Mouse (Mus musculus) heart, embryonic 11.5 days (tissue): ENCODE data around the gene Ccdc136. TPM values are rescaled to one million over a fixed set of nuclear protein-coding genes. Genes with fewer than 3 reads are reported as not detected.
A peak's percentile ranks its signal among the peaks of the same experiment; 100 is the strongest.

Experiments
- ATAC-seq: fragments of 200-750 bp; cut with Nextera tagmentation; replicated peaks from 2 replicates; pipeline ENCODE4 v1.8.0; 2017; ENCODE audit warnings: moderate library complexity; ENCODE audit not compliant: insufficient number of reproducible peaks, low FRiP score, low TSS enrichment
- H3K27ac ChIP-seq: fragments of 300-500 bp; sonication (generic); 2 replicates; pipeline ENCODE4 v1.5.1; 2014; ENCODE audit warnings: mild to moderate bottlenecking, low read depth, low read length
- H3K27me3 ChIP-seq: fragments of 300-500 bp; sonication (generic); 2 replicates; pipeline ENCODE4 v1.6.1; 2014; ENCODE audit warnings: mild to moderate bottlenecking, low read length, mixed read lengths; ENCODE audit not compliant: control insufficient read depth, insufficient read depth
- H3K36me3 ChIP-seq: fragments of 300-500 bp; sonication (generic); 2 replicates; pipeline ENCODE4 v1.6.1; 2014; ENCODE audit warnings: mild to moderate bottlenecking, low read length, moderate library complexity, mixed read lengths; ENCODE audit not compliant: control insufficient read depth, insufficient read depth
- H3K4me1 ChIP-seq: fragments of 300-500 bp; sonication (generic); 2 replicates; pipeline ENCODE4 v1.6.1; 2014; ENCODE audit warnings: low read length; ENCODE audit not compliant: control insufficient read depth, insufficient read depth
- H3K4me2 ChIP-seq: fragments of 300-500 bp; sonication (generic); 2 replicates; pipeline ENCODE4 v1.6.1; 2014; ENCODE audit warnings: mild to moderate bottlenecking, moderate library complexity
- H3K4me3 ChIP-seq: fragments of 300-500 bp; sonication (generic); 2 replicates; pipeline ENCODE4 v1.5.1; 2014; ENCODE audit warnings: low read depth, low read length
- H3K9ac ChIP-seq: fragments of 300-500 bp; sonication (generic); 2 replicates; pipeline ENCODE4 v1.6.1; 2014; ENCODE audit warnings: mild to moderate bottlenecking, low read depth, low read length, moderate library complexity
- H3K9me3 ChIP-seq: fragments of 300-500 bp; sonication (generic); replicated peaks from 2 replicates; pipeline ENCODE4 v1.6.1; 2016; ENCODE audit warnings: low read length; ENCODE audit not compliant: control insufficient read depth
- WGBS: fragments of 180-500 bp; shearing (Covaris S2); extraction: QIAGEN DNeasy Blood & Tissue Kit; methylation state at CpG from one replicate; pipeline ENCODE4 v1.1.7; 2014; ENCODE audit not compliant: insufficient replicate concordance; 5-methylcytosine and 5-hydroxymethylcytosine counted together
- microRNA-seq: library from miRNA; unstranded; fragments of <30 nt; microRNA quantifications from one replicate; pipeline ENCODE4, GENCODE M21; 2016; ENCODE audit warnings: borderline number of aligned reads
- polyA plus RNA-seq: library from polyadenylated mRNA; unstranded; fragments of >200 nt; fragmentation: Nextera tagmentation; extraction: Ambion mirVana; gene quantifications from 2 replicates; pipeline ENCODE4 v1.2.1, GENCODE M21; 2014

The Ccdc136 gene
- polyA plus RNA-seq, 1 experiment from 2014 or later = 30.2 TPM

- H3K36me3 ChIP-seq = peaks cover 15% of the 10 kb centered on the region
- H3K27ac ChIP-seq = no peak overlapping the region
- no peak overlapping the region for H3K9ac ChIP-seq
- H3K4me3 ChIP-seq = no peak overlapping the region
- WGBS = 72% methylated on average over 3 of the region's 3 CpGs
- no peaks in the 10 kb centered on the region for H3K9me3 ChIP-seq
- peaks cover under 1% of the 10 kb centered on the region; the same call in 1 of the 2 replicates for H3K4me1 ChIP-seq
- no peak for ATAC-seq
- no peak overlapping the region for H3K4me2 ChIP-seq
- H3K27me3 ChIP-seq = no peaks in the 10 kb centered on the region
Observed at GRCm38 (mm10) chr6:29463388-29463787, 67.3 kb downstream of the Ccdc136 start.

- peak within 1 kb of the TSS; percentile 82 for H3K4me2 ChIP-seq
- peak within 1 kb of the TSS; percentile 70 for H3K4me3 ChIP-seq
- no peaks in the 10 kb centered on the region for H3K9me3 ChIP-seq
- H3K9ac ChIP-seq = peak within 1 kb of the TSS; percentile 78
- WGBS = under 1% methylated on average over 39 of the region's 39 CpGs
- no peaks in the 10 kb centered on the region for H3K27me3 ChIP-seq
- peaks cover 6% of the 10 kb centered on the region; the same call in 1 of the 2 replicates for H3K4me1 ChIP-seq
- H3K36me3 ChIP-seq = peaks cover 10% of the 10 kb centered on the region
- no peak within 1 kb of the TSS; the same call in 1 of the 2 replicates for H3K27ac ChIP-seq
- ATAC-seq = peak; percentile 88
Observed at GRCm38 (mm10) chr6:29467583-29468354, 71.7 kb downstream of the Ccdc136 start, which contains the start of gene Atp6v1f. TSS of gene Atp6v1f (plus strand) at chr6:29467718.

- 85% methylated on average over 3 of the region's 3 CpGs for WGBS
- Histone ChIP-seq H3K9me3 (no peaks in the 10 kb centered on the region), H3K4me2 (peak overlapping the region; percentile 82), H3K27ac (no peak overlapping the region), H3K4me3 (peak overlapping the region; percentile 70; the same call in 1 of the 2 replicates), H3K9ac (no peak overlapping the region), H3K27me3 (no peaks in the 10 kb centered on the region), H3K4me1 (peaks cover 6% of the 10 kb centered on the region; the same call in 1 of the 2 replicates), H3K36me3 (peaks cover 10% of the 10 kb centered on the region)
- ATAC-seq = no peak
Observed at GRCm38 (mm10) chr6:29468851-29469250, 72.7 kb downstream of the Ccdc136 start.

- H3K9me3 ChIP-seq = no peaks in the 10 kb centered on the region
- no peak within 1 kb of the TSS for H3K27ac ChIP-seq
- 90% methylated on average over 4 of the region's 4 CpGs for WGBS
- no peak within 1 kb of the TSS for H3K4me3 ChIP-seq
- no peak within 1 kb of the TSS for H3K9ac ChIP-seq
- peaks cover 15% of the 10 kb centered on the region for H3K4me1 ChIP-seq
- ATAC-seq = no peak
- peaks cover 10% of the 10 kb centered on the region for H3K36me3 ChIP-seq
- no peak within 1 kb of the TSS for H3K4me2 ChIP-seq
- no peaks in the 10 kb centered on the region for H3K27me3 ChIP-seq
Observed at GRCm38 (mm10) chr6:29471137-29471536, 75.0 kb downstream of the Ccdc136 start, which contains the start of gene Atp6v1fnb. TSS of gene Atp6v1fnb (plus strand) at chr6:29471437.

GRCm38 (mm10) chr6:29473941-29474691 lies 78.0 kb downstream of the Ccdc136 start:
- peak overlapping the region; percentile 55 for H3K4me3 ChIP-seq
- no peaks in the 10 kb centered on the region for H3K9me3 ChIP-seq
- H3K9ac ChIP-seq = peak overlapping the region; percentile 72
- peak; percentile 91 for ATAC-seq
- 2% methylated on average over 33 of the region's 33 CpGs for WGBS
- H3K4me1 ChIP-seq = peaks cover 9% of the 10 kb centered on the region
- H3K27ac ChIP-seq = 0 out of 2 replicates have a peak overlapping the region, but pooled peaks have one; percentile 59
- peak overlapping the region; percentile 91 for H3K4me2 ChIP-seq
- H3K27me3 ChIP-seq = no peaks in the 10 kb centered on the region
- peaks cover 10% of the 10 kb centered on the region for H3K36me3 ChIP-seq

- peak overlapping the region; percentile 91 for H3K4me2 ChIP-seq
- no peak for ATAC-seq
- no peaks in the 10 kb centered on the region for H3K27me3 ChIP-seq
- 48% methylated on average over 2 of the region's 2 CpGs for WGBS
- H3K9me3 ChIP-seq = no peaks in the 10 kb centered on the region
- H3K9ac ChIP-seq = peak overlapping the region; percentile 72
- H3K36me3 ChIP-seq = peaks cover 10% of the 10 kb centered on the region
- peak overlapping the region; percentile 17; the same call in 1 of the 2 replicates for H3K27ac ChIP-seq
- H3K4me3 ChIP-seq = no peak overlapping the region
- H3K4me1 ChIP-seq = peaks cover 9% of the 10 kb centered on the region
Observed at GRCm38 (mm10) chr6:29474736-29475135, 78.6 kb downstream of the Ccdc136 start.

Small RNAs within 50 kb of the gene (microRNA-seq; reads per million reads assigned to microRNA genes)
- gene Gm26220 = 0.27 reads per million
- not detected for gene Gm44354

Other genes with a start within 250 kb of the Ccdc136 start
- gene Rbm28, start 231.3 kb upstream of the Ccdc136 start, polyA plus RNA-seq = 39.9 and 43.0 TPM in 2 replicates
- 1.6 and 1.8 TPM in 2 replicates for gene Prrt4, start 216.7 kb upstream of the Ccdc136 start, polyA plus RNA-seq
- 34.3 and 40.4 TPM in 2 replicates for gene Impdh1, start 179.9 kb upstream of the Ccdc136 start, polyA plus RNA-seq
- gene Hilpda, start 123.8 kb upstream of the Ccdc136 start, polyA plus RNA-seq = 23.4 and 27.4 TPM in 2 replicates
- gene Fam71f2, start 116.7 kb upstream of the Ccdc136 start, polyA plus RNA-seq = 0.53 TPM in 1 of 2 replicates, not detected in the other
- 0.10 and 0.21 TPM in 2 replicates for gene Fam71f1, start 77.2 kb upstream of the Ccdc136 start, polyA plus RNA-seq
- gene Calu, start 48.2 kb upstream of the Ccdc136 start, polyA plus RNA-seq = 443 and 519 TPM in 2 replicates
- 0.27 and 0.30 TPM in 2 replicates for gene Opn1sw, start 7.8 kb upstream of the Ccdc136 start, polyA plus RNA-seq
- gene Flnc, start 36.9 kb downstream of the Ccdc136 start, polyA plus RNA-seq = 37.1 and 42.5 TPM in 2 replicates
- 200 and 209 TPM in 2 replicates for gene Atp6v1f, start 71.4 kb downstream of the Ccdc136 start, polyA plus RNA-seq
- gene Atp6v1fnb, start 75.1 kb downstream of the Ccdc136 start, polyA plus RNA-seq = not detected in 2 replicates
- gene Kcp, start 111.6 kb downstream of the Ccdc136 start, polyA plus RNA-seq = 10.9 and 13.1 TPM in 2 replicates
- 11.6 and 14.8 TPM in 2 replicates for gene Irf5, start 130.3 kb downstream of the Ccdc136 start, polyA plus RNA-seq
- 64.5 and 83.9 TPM in 2 replicates for gene Tnpo3, start 213.6 kb downstream of the Ccdc136 start, polyA plus RNA-seq